In genomic region chr11:96976911-96977591, GRCm38 (mm10) we compare ENCODE assay signal across 9 mouse cellular contexts. TPM values are rescaled to one million over a fixed set of nuclear protein-coding genes. Genes with fewer than 3 reads are reported as not detected.
DNase-seq lines count a peak whose midpoint lies in the region; ATAC-seq and TF ChIP-seq lines count a peak whose summit lies in the region.
"Had no signal": no experiment of that assay in that cellular context is flagged by ENCODE, and none has a peak within 500 bp of the region (broad histone marks: within the 10 kb centered on the region; RNA-seq: fewer than 3 reads in every experiment).

No protein-coding gene starts in this region.

- TF ChIP-seq CTCF in intestine, postnatal 0 days (IDR thresholded peaks at IDR 0.05; ENCODE audit: low read depth): peak; percentile 49

- H3K4me1 ChIP-seq in embryonic facial prominence, embryonic 10.5 days: peaks cover 44% of the 10 kb centered on the region
- peaks cover 3% of the 10 kb centered on the region for H3K4me1 ChIP-seq in intestine, postnatal 0 days (replicated peaks; ENCODE audit: control insufficient read depth, insufficient read depth, low read length)
- peaks cover 79% of the 10 kb centered on the region for H3K4me1 ChIP-seq in liver, embryonic 13.5 days (replicated peaks)

- H3K27ac ChIP-seq in embryonic facial prominence, embryonic 10.5 days (replicated peaks): peak overlapping the region; percentile 98
- peak overlapping the region; percentile 89 for H3K27ac ChIP-seq in intestine, postnatal 0 days (ENCODE audit: low read depth, low read length)
- peak overlapping the region; percentile 96 for H3K27ac ChIP-seq in liver, embryonic 13.5 days

- under 1% methylated on average over 50 of the region's 50 CpGs for WGBS in embryonic facial prominence, embryonic 10.5 days
- WGBS in intestine, postnatal 0 days: under 1% methylated on average over 44 of the region's 50 CpGs
- under 1% methylated on average over 45 of the region's 50 CpGs for WGBS in liver, embryonic 13.5 days (ENCODE audit: insufficient replicate concordance)

- H3ac ChIP-seq in myocyte (ENCODE audit: control insufficient read depth, insufficient read length): peak overlapping the region; percentile 91

- peak; percentile 23 for ATAC-seq in granulocyte monocyte progenitor cell, adult 5-6 weeks (replicated peaks; ENCODE audit: poor library complexity, severe bottlenecking)
- ATAC-seq in intestine, postnatal 0 days: peak; percentile 78
- ATAC-seq in liver, embryonic 13.5 days (ENCODE audit: low read depth): peak; percentile 70

- H3K79me2 ChIP-seq in myocyte (ENCODE audit: control insufficient read depth, insufficient read depth): peaks cover 32% of the 10 kb centered on the region

- H3K9me3 ChIP-seq in embryonic facial prominence, embryonic 10.5 days: no peaks in the 10 kb centered on the region
- no peaks in the 10 kb centered on the region for H3K9me3 ChIP-seq in intestine, postnatal 0 days (ENCODE audit: control insufficient read depth)
- H3K9me3 ChIP-seq in liver, embryonic 13.5 days (replicated peaks): no peaks in the 10 kb centered on the region

- peaks cover 10% of the 10 kb centered on the region for H3K27me3 ChIP-seq in embryonic facial prominence, embryonic 10.5 days (replicated peaks; ENCODE audit: low read depth, poor library complexity, severe bottlenecking)
- H3K27me3 ChIP-seq in intestine, postnatal 0 days (replicated peaks; ENCODE audit: control insufficient read depth, insufficient read depth, low read length): no peaks in the 10 kb centered on the region
- H3K27me3 ChIP-seq in liver, embryonic 13.5 days: peaks cover 6% of the 10 kb centered on the region; the same call in 1 of the 2 replicates
- no peaks in the 10 kb centered on the region for H3K27me3 ChIP-seq in myocyte (ENCODE audit: control insufficient read depth, insufficient read depth, insufficient read length)

- peak overlapping the region; percentile 92 for H3K4me3 ChIP-seq in embryonic facial prominence, embryonic 10.5 days
- H3K4me3 ChIP-seq in intestine, postnatal 0 days (ENCODE audit: low read depth, low read length): peak overlapping the region; percentile 73
- peak overlapping the region; percentile 92 for H3K4me3 ChIP-seq in liver, embryonic 13.5 days (replicated peaks)
- H3K4me3 ChIP-seq in myocyte: peak overlapping the region; percentile 44

- DNase-seq in B cell, adult 2 months: peak; percentile 84 to 89
- peak; percentile 89 to 90 for DNase-seq in adrenal gland, adult 18-20 months (ENCODE audit: low spot score in 2 of 2)
- peak; percentile 92 for DNase-seq in embryonic facial prominence, embryonic 10.5 days (ENCODE audit: low spot score)
- peak; percentile 86 for DNase-seq in liver, embryonic 13.5 days
- DNase-seq in thymus, adult 18-20 months: peak; percentile 75 to 77

- H3K4me2 ChIP-seq in intestine, postnatal 0 days (replicated peaks; ENCODE audit: low read depth): peak overlapping the region; percentile 79
- peak overlapping the region; percentile 86 for H3K4me2 ChIP-seq in liver, embryonic 13.5 days
- peak overlapping the region; percentile 100 for H3K4me2 ChIP-seq in myocyte (ENCODE audit: low read depth)

- H3K9ac ChIP-seq in intestine, postnatal 0 days (ENCODE audit: low read depth, low read length): peak overlapping the region; percentile 83
- H3K9ac ChIP-seq in liver, embryonic 13.5 days: peak overlapping the region; percentile 98

- H3K36me3 ChIP-seq in embryonic facial prominence, embryonic 10.5 days (replicated peaks): 0 out of 2 replicates have a peak, but pooled peaks cover 3% of the 10 kb centered on the region
- no peaks in the 10 kb centered on the region for H3K36me3 ChIP-seq in intestine, postnatal 0 days (ENCODE audit: control insufficient read depth, insufficient read depth)
- H3K36me3 ChIP-seq in liver, embryonic 13.5 days: peaks cover 17% of the 10 kb centered on the region; the same call in 1 of the 2 replicates
- no peaks in the 10 kb centered on the region for H3K36me3 ChIP-seq in myocyte (ENCODE audit: control insufficient read depth, insufficient read depth)

- TF ChIP-seq POLR2A in myocyte (IDR thresholded peaks at IDR 0.05; ENCODE audit: insufficient read length, low read depth): peak; percentile 72

TF ChIP-seq in myocyte, 11 proteins besides CTCF, POLR2A, EP300 and RAD21:
- TF ChIP-seq CEBPB (IDR thresholded peaks at IDR 0.05; ENCODE audit: insufficient read depth, poor library complexity, severe bottlenecking) (no peak), MYOG (IDR thresholded peaks at IDR 0.05; ENCODE audit: control insufficient read depth in 1 of 3, insufficient read depth in 1 of 3, insufficient read length in 2 of 3, low read depth in 2 of 3) (peak in 1 of 3 experiments; percentile 3), E2F4 (IDR thresholded peaks at IDR 0.05; ENCODE audit: insufficient read depth) (peak; percentile 28), POLR2AphosphoS2 (IDR thresholded peaks at IDR 0.05; ENCODE audit: insufficient read length, low read depth) (peak; percentile 68), REST (IDR thresholded peaks at IDR 0.05; ENCODE audit: insufficient read depth, insufficient read length) (no peak)

RNA-seq across cellular contexts. Expression of gene Sp2, which starts 5.7 kb away (rescaled TPM):
- 10 to 100 TPM; 13.4 to 15.1 TPM for total RNA-seq in adrenal gland, adult 18-20 months (2021)
- polyA plus RNA-seq in embryonic facial prominence, embryonic 10.5 days (2016; fragmentation: Nextera tagmentation; extraction: Ambion mirVana): 27.9 and 30.3 TPM in 2 replicates
- 19.8 and 22.3 TPM in 2 replicates for total RNA-seq in granulocyte monocyte progenitor cell, adult 5-6 weeks (2014; fragmentation: Nextera tagmentation)
- total RNA-seq in granulocyte monocyte progenitor cell, adult 5-6 weeks (2017): 2.2 and 2.8 TPM in 2 replicates
- 7.7 and 8.2 TPM in 2 replicates for polyA plus RNA-seq in intestine, postnatal 0 days (2015; fragmentation: Nextera tagmentation; extraction: Ambion mirVana)
- 13.0 and 15.3 TPM in 2 replicates for polyA plus RNA-seq in liver, embryonic 13.5 days (2015; fragmentation: Nextera tagmentation; extraction: Ambion mirVana)
- 11.5 TPM for polyA plus RNA-seq in myocyte (2012; fragmentation: generic; extraction: Trizol)

RNA-seq across cellular contexts. Expression of gene Pnpo, which starts 33.3 kb away (rescaled TPM):
- 10 to 100 TPM; 28.4 to 36.6 TPM for total RNA-seq in adrenal gland, adult 18-20 months (2021)
- 32.0 and 34.5 TPM in 2 replicates for polyA plus RNA-seq in embryonic facial prominence, embryonic 10.5 days (2016; fragmentation: Nextera tagmentation; extraction: Ambion mirVana)
- total RNA-seq in granulocyte monocyte progenitor cell, adult 5-6 weeks (2014; fragmentation: Nextera tagmentation): 30.1 and 31.9 TPM in 2 replicates
- total RNA-seq in granulocyte monocyte progenitor cell, adult 5-6 weeks (2017): 35.0 and 42.1 TPM in 2 replicates
- polyA plus RNA-seq in intestine, postnatal 0 days (2015; fragmentation: Nextera tagmentation; extraction: Ambion mirVana): 145 and 158 TPM in 2 replicates
- 652 and 660 TPM in 2 replicates for polyA plus RNA-seq in liver, embryonic 13.5 days (2015; fragmentation: Nextera tagmentation; extraction: Ambion mirVana)
- polyA plus RNA-seq in myocyte (2012; fragmentation: generic; extraction: Trizol): 7.5 TPM

RNA-seq across cellular contexts. Expression of gene Sp6, which starts 36.1 kb away (rescaled TPM):
- under 1 TPM; 0.06 to 0.13 TPM for total RNA-seq in adrenal gland, adult 18-20 months (2021)
- 4.4 and 7.4 TPM in 2 replicates for polyA plus RNA-seq in embryonic facial prominence, embryonic 10.5 days (2016; fragmentation: Nextera tagmentation; extraction: Ambion mirVana)
- 0.26 and 0.37 TPM in 2 replicates for total RNA-seq in granulocyte monocyte progenitor cell, adult 5-6 weeks (2014; fragmentation: Nextera tagmentation)
- not detected in 2 replicates for total RNA-seq in granulocyte monocyte progenitor cell, adult 5-6 weeks (2017)
- polyA plus RNA-seq in intestine, postnatal 0 days (2015; fragmentation: Nextera tagmentation; extraction: Ambion mirVana): 0.04 TPM in 1 of 2 replicates, not detected in the other
- polyA plus RNA-seq in liver, embryonic 13.5 days (2015; fragmentation: Nextera tagmentation; extraction: Ambion mirVana): 0.05 and 0.08 TPM in 2 replicates
- 6.0 TPM for polyA plus RNA-seq in myocyte (2012; fragmentation: generic; extraction: Trizol)
- total RNA-seq: gastrocnemius, postnatal 36 days had no signal

RNA-seq across cellular contexts. Expression of gene Prr15l, which starts 49.1 kb away (rescaled TPM):
- total RNA-seq in adrenal gland, adult 18-20 months (2021): under 1 TPM; 0.23 to 0.90 TPM
- polyA plus RNA-seq in embryonic facial prominence, embryonic 10.5 days (2016; fragmentation: Nextera tagmentation; extraction: Ambion mirVana): 1.1 and 2.3 TPM in 2 replicates
- total RNA-seq in granulocyte monocyte progenitor cell, adult 5-6 weeks (2014; fragmentation: Nextera tagmentation): not detected in 2 replicates
- 0.67 TPM in 1 of 2 replicates, not detected in the other for total RNA-seq in granulocyte monocyte progenitor cell, adult 5-6 weeks (2017)
- polyA plus RNA-seq in intestine, postnatal 0 days (2015; fragmentation: Nextera tagmentation; extraction: Ambion mirVana): 138 and 141 TPM in 2 replicates
- polyA plus RNA-seq in liver, embryonic 13.5 days (2015; fragmentation: Nextera tagmentation; extraction: Ambion mirVana): 4.4 and 5.2 TPM in 2 replicates
- 0.07 TPM for polyA plus RNA-seq in myocyte (2012; fragmentation: generic; extraction: Trizol)
- total RNA-seq: gastrocnemius, postnatal 36 days had no signal

RNA-seq across cellular contexts. Expression of gene Scrn2, which starts 52.7 kb away (rescaled TPM):
- total RNA-seq in adrenal gland, adult 18-20 months (2021): 10 to 100 TPM; 14.6 to 16.8 TPM
- polyA plus RNA-seq in embryonic facial prominence, embryonic 10.5 days (2016; fragmentation: Nextera tagmentation; extraction: Ambion mirVana): 43.5 and 43.8 TPM in 2 replicates
- total RNA-seq in granulocyte monocyte progenitor cell, adult 5-6 weeks (2014; fragmentation: Nextera tagmentation): 12.2 and 22.1 TPM in 2 replicates
- total RNA-seq in granulocyte monocyte progenitor cell, adult 5-6 weeks (2017): 22.0 and 30.0 TPM in 2 replicates
- 24.1 and 24.5 TPM in 2 replicates for polyA plus RNA-seq in intestine, postnatal 0 days (2015; fragmentation: Nextera tagmentation; extraction: Ambion mirVana)
- 10.0 and 11.2 TPM in 2 replicates for polyA plus RNA-seq in liver, embryonic 13.5 days (2015; fragmentation: Nextera tagmentation; extraction: Ambion mirVana)
- 22.4 TPM for polyA plus RNA-seq in myocyte (2012; fragmentation: generic; extraction: Trizol)

Comparison
In these comparisons a context has a peak if more than half of its experiments do, and no peak if none do; other contexts are left out.
1. Peak in every context shown above with its lines: DNase-seq, ATAC-seq, H3K4me3 ChIP-seq and H3K27ac ChIP-seq.
2. ATAC-seq: peak in every context shown above with its lines; median percentile 78 in intestine, postnatal 0 days; 70 in liver, embryonic 13.5 days; 23 in granulocyte monocyte progenitor cell, adult 5-6 weeks.